Mouse (Mus musculus) fibroblast of lung, adult 2 months (primary cell): ENCODE results near the gene Itpr2.
"Not testable (repeated sequence)": the region's sequence is repeated elsewhere in the genome, so short reads cannot be mapped to it uniquely, and the experiment has no call there.

Source experiments
- DNase-seq: peaks from one replicate; pipeline ENCODE4 v3.0.0-alpha.2; 2011; ENCODE audit warnings: low read depth

Itpr2 gene

GRCm38 (mm10) chr6:146468361-146468760 lies 33.7 kb downstream of the Itpr2 start:
- DNase-seq: no peak

GRCm38 (mm10) chr6:146464645-146465042 lies 37.4 kb downstream of the Itpr2 start:
- not testable (repeated sequence) for DNase-seq

- DNase-seq: no peak
Measured at GRCm38 (mm10) chr6:146464014-146464644, 37.9 kb downstream of the Itpr2 start.

DNA sequence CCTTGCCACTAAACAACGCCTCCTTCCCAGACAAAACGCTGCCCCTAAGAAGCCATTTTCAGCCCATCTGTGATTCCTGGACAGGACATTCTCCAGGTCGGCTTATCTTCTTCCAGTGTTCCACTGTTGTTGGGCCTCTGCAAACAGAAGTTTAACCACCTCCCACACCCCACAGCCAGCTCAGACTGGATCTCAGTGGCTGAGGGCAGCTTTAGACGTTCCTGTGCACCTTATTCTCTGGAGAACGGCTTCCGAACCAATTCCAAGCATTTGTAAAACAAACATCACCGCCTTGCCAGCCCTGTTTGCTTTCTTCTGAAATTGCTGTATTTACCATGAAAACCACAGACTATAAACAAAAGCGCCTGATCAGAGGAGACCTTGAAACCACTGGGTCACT lies 41.1 kb downstream of the Itpr2 start:
- DNase-seq: no peak

GRCm38 (mm10) chr6:146458436-146458835 lies 43.6 kb downstream of the Itpr2 start:
- no peak for DNase-seq

- no peak for DNase-seq
Measured at GRCm38 (mm10) chr6:146456741-146457140, 45.3 kb downstream of the Itpr2 start.

DNA sequence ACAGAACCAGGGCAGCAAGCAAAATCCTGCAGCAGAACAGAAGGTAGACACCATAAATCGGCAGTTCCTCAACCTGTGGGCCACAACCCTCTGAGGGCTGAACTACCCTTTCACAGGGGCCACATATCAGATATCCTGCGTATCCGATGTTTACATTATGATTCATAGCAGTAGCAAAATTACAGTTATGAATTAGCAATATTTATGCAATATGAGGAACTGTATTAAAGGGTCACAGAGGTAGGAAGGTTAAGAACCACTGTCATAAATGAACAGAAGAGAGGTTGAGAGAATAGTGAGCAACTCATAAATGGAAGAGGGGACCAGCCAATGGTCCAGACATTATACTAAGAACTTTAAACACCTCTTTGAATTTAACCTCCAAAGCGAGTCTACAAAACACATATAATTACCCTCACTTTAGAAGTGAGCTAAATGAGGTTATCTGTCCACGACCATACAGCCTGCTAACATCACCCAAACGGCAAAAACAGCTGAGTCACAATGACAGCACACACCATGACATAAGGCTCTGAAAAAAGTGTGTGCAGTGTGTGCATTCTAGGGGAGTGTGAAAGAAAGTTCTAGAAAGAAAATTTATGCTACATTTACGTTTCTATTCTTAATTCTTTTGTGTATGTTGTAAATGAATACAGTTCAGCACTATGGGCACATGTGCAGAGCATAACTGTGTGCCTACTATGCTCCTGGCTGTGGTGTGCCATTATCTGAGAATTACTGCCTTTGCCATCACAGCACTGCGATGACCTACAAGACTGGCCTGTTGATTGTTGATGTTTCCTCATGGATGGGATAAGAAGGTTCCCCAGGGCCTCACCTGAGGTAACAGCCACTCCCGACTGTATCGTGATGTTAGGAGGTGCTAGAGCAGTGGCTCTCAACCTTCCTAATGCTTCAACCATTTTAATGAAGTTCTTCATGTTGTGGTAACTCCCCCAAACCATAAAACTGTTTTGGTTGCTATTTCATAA lies 47.2 kb downstream of the Itpr2 start:
- DNase-seq: no peak

DNA sequence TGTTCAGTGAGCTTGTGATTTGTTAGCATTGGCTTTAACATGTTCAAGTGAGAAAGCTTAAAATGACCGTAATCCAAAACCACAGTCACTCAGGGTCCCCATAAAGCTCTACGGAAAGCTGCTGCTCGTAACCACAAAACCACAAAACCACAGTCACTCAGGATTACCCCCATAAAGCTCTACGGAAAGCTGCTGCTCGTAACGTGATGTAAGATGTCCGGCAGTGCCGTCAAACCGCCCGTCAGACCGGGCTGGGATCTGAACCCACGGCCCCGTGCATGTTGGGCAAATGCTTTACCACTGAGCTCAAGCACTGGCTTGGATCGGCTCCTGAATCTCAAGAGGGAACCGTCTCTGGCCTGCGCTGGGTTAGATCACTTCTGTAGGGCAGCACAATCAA lies 49.5 kb downstream of the Itpr2 start:
- DNase-seq: no peak

- no peak for DNase-seq
Measured at GRCm38 (mm10) chr6:146446032-146446704, 55.9 kb downstream of the Itpr2 start.

GRCm38 (mm10) chr6:146439826-146440225 lies 62.2 kb downstream of the Itpr2 start:
- no peak for DNase-seq

DNA sequence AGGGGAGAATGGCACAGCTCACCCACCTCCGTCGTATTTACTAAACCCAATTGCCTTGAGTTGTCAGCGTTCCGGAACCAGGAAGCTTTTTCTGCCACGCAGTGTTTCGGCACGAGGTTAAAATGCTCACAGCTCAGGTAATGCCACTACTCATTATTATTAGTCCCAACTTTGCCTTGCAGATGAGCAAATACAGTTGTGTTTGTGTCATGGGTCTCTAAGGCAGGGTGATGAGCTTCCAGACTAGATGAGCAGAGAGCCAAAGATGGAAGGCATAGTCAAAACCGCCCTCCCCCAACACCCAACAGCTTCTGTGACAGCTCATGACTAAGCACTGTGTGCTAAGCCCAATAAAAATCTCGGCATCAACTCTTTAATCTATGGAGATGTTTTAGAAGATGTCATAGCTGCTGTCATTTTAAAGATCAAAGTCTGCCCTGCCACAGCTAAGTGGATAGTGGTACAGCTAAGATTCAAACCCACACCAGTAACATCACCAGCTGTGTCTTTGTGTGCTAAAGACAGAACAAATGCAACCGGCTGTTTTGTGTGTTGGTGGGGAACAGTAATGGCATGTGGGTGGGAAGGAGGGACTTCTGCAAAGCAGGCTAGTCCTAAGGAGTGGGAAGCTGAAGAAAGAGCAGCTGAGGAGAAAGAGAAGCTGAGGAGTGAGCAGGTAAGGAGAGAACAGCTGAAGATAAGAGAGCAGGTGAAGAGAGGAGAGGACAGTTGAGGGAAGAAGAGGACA lies 62.8 kb downstream of the Itpr2 start:
- no peak for DNase-seq

- DNase-seq: no peak
Measured at GRCm38 (mm10) chr6:146438057-146438456, 64.0 kb downstream of the Itpr2 start.

GRCm38 (mm10) chr6:146436916-146437496 lies 65.0 kb downstream of the Itpr2 start:
- DNase-seq: no peak

DNA sequence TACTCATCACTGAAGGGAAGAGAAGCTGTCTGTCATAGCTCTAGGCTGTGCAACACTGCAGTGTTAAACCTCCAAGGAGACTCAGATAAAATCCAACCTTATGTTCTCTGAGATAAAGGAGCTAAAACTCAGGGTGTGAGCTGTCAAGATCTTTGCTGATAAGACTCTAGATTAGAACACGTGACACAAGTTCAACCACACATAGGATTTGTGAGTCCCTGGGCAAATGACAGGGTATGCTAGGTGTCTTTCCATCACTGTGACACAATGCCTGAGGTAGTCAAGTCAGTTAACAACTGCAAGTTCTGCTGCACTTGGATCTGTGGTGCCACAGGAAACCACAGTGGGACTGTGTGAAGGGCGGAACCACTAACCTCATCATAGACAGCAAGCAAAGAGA lies 67.8 kb downstream of the Itpr2 start:
- DNase-seq: no peak

- peak; percentile 87 for DNase-seq
Measured at GRCm38 (mm10) chr6:146432218-146432865, 69.7 kb downstream of the Itpr2 start.

DNA sequence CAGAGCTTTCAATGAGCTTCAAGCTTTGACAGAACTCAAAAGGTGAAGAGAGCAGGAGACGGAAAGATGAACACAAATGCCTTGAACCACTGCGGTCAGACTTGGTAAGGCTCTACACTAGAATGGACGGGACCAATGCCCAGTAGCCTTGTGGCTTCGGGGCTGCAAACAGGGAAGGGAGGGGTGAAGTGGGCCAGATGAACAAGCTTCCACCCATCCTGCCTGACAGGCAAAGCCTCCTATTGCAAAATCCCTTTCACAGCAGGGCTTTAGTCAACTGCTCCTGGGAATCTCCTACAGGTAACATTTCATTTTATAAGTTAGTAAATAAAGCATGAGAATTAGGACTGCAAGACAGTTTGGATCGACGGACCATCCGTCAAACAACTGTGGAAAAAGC lies 70.2 kb downstream of the Itpr2 start:
- peak; percentile 71 for DNase-seq

GRCm38 (mm10) chr6:146429694-146430380 lies 72.2 kb downstream of the Itpr2 start:
- no peak for DNase-seq

- DNase-seq: no peak
Measured at GRCm38 (mm10) chr6:146424778-146425177, 77.2 kb downstream of the Itpr2 start.

DNA sequence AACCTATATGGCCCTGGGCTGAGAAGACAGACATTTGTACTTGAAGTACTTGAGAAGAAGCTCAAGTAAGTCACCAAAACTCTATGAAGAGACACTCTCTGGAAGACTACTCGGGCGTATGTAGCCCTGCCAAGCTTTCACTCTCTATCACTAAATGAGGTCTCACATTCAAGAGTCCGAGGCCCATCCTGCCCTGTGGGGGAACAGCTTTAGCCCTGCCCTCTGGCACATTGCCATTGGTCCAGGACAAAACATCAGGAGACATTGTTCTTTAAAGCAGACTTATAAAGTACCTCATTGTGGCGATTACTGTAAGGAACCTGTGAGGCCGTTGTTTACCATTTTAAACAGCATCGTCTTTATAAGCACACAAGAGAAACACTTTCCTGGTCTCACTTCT lies 77.7 kb downstream of the Itpr2 start:
- no peak for DNase-seq

- no peak for DNase-seq
Measured at GRCm38 (mm10) chr6:146420718-146421117, 81.3 kb downstream of the Itpr2 start.
